Comparison of ENCODE assay signal across 12 mouse cellular contexts in the genomic region with DNA sequence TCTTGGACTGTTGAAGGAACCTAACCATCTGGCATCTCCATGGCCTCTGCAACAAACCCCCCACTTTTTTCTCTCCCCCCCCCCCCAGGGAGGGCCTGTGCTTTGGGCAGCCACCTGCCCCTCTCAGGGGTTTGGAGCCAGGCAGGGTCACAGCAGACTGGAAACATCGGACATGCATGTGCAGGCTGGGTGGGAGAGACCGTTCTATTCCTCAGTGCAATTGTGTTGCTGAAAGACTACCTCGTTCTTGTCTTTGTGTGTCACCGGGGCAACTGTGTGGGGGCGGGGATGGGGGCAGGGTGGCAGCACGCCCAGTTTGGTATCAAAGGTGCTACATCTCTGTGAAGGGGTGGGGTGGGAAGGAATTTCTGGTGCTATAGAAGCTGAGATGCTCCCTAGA. TPM values are rescaled to one million over a fixed set of nuclear protein-coding genes. Genes with fewer than 3 reads are reported as not detected.
A peak's percentile ranks its signal among the peaks of the same experiment; 100 is the strongest.
DNase-seq lines count a peak whose midpoint lies in the region; ATAC-seq lines count a peak whose summit lies in the region.
"Had no signal": no experiment of that assay in that cellular context is flagged by ENCODE, and none has a peak within 500 bp of the region (broad histone marks: within the 10 kb centered on the region; RNA-seq: fewer than 3 reads in every experiment).

No protein-coding gene starts in this region.

- no peaks in the 10 kb centered on the region for H3K9me3 ChIP-seq in midbrain, embryonic 11.5 days (ENCODE audit: control insufficient read depth, low read length)
- H3K9me3 ChIP-seq in midbrain, embryonic 15.5 days = no peaks in the 10 kb centered on the region
- H3K9me3 ChIP-seq in embryonic facial prominence, embryonic 13.5 days = no peaks in the 10 kb centered on the region
- H3K9me3 ChIP-seq in hindbrain, embryonic 14.5 days (ENCODE audit: control insufficient read depth, low read length) = no peaks in the 10 kb centered on the region
- no peaks in the 10 kb centered on the region for H3K9me3 ChIP-seq in stomach, embryonic 16.5 days (replicated peaks; ENCODE audit: control insufficient read depth, low read length)

- H3K27me3 ChIP-seq in midbrain, embryonic 11.5 days (ENCODE audit: control insufficient read depth, insufficient read depth, low read length) = no peaks in the 10 kb centered on the region
- H3K27me3 ChIP-seq in midbrain, embryonic 15.5 days (replicated peaks) = no peaks in the 10 kb centered on the region
- H3K27me3 ChIP-seq in embryonic facial prominence, embryonic 13.5 days = no peaks in the 10 kb centered on the region
- no peaks in the 10 kb centered on the region for H3K27me3 ChIP-seq in hindbrain, embryonic 14.5 days (ENCODE audit: control insufficient read depth, insufficient read depth, low read length)
- H3K27me3 ChIP-seq in stomach, embryonic 16.5 days (ENCODE audit: control insufficient read depth, insufficient read depth, low read length) = no peaks in the 10 kb centered on the region

- no peaks in the 10 kb centered on the region for H3K36me3 ChIP-seq in midbrain, embryonic 11.5 days (ENCODE audit: control insufficient read depth, insufficient read depth, low read length)
- no peaks in the 10 kb centered on the region for H3K36me3 ChIP-seq in midbrain, embryonic 15.5 days (replicated peaks)
- H3K36me3 ChIP-seq in embryonic facial prominence, embryonic 13.5 days = peaks cover 55% of the 10 kb centered on the region
- H3K36me3 ChIP-seq in hindbrain, embryonic 14.5 days (replicated peaks; ENCODE audit: control insufficient read depth, insufficient read depth) = no peaks in the 10 kb centered on the region
- H3K36me3 ChIP-seq in stomach, embryonic 16.5 days (ENCODE audit: control insufficient read depth, insufficient read depth, low read length) = peaks cover 10% of the 10 kb centered on the region; the same call in 1 of the 2 replicates

- H3K4me2 ChIP-seq in midbrain, embryonic 11.5 days = no peak overlapping the region
- H3K4me2 ChIP-seq in midbrain, embryonic 15.5 days = no peak overlapping the region
- no peak overlapping the region for H3K4me2 ChIP-seq in embryonic facial prominence, embryonic 13.5 days
- no peak overlapping the region for H3K4me2 ChIP-seq in hindbrain, embryonic 14.5 days (replicated peaks)
- no peak overlapping the region for H3K4me2 ChIP-seq in stomach, embryonic 16.5 days (ENCODE audit: low read depth, low read length)
- H3K4me2 ChIP-seq: lung, embryonic 14.5 days had no signal

- no peak overlapping the region for H3K4me3 ChIP-seq in midbrain, embryonic 11.5 days (ENCODE audit: low read depth, low read length)
- no peak overlapping the region for H3K4me3 ChIP-seq in midbrain, embryonic 15.5 days
- H3K4me3 ChIP-seq in embryonic facial prominence, embryonic 13.5 days = no peak overlapping the region
- H3K4me3 ChIP-seq in hindbrain, embryonic 14.5 days (replicated peaks; ENCODE audit: low read length) = no peak overlapping the region
- no peak overlapping the region for H3K4me3 ChIP-seq in stomach, embryonic 16.5 days (replicated peaks; ENCODE audit: low read length)

- DNase-seq in midbrain, embryonic 11.5 days (ENCODE audit: low spot score, missing footprints) = peak; percentile 86
- DNase-seq in hindbrain, embryonic 14.5 days (ENCODE audit: low spot score) = no peak
- DNase-seq in thymus, adult 18-20 months = no peak
- DNase-seq in kidney, adult 18-20 months = no peak
- no peak for DNase-seq in layer of hippocampus, postnatal 10 days (ENCODE audit: low spot score in 2 of 2)
- DNase-seq: heart, adult 18-20 months; lung, embryonic 14.5 days had no signal

- H3K4me1 ChIP-seq in midbrain, embryonic 11.5 days (ENCODE audit: control insufficient read depth, insufficient read depth, low read length) = peaks cover 7% of the 10 kb centered on the region
- H3K4me1 ChIP-seq in midbrain, embryonic 15.5 days = peaks cover 5% of the 10 kb centered on the region; the same call in 1 of the 2 replicates
- peaks cover 15% of the 10 kb centered on the region; the same call in 1 of the 2 replicates for H3K4me1 ChIP-seq in embryonic facial prominence, embryonic 13.5 days
- peaks cover 6% of the 10 kb centered on the region for H3K4me1 ChIP-seq in hindbrain, embryonic 14.5 days (replicated peaks; ENCODE audit: control insufficient read depth, insufficient read depth, low read length)
- H3K4me1 ChIP-seq in stomach, embryonic 16.5 days (ENCODE audit: control insufficient read depth, insufficient read depth, low read length) = no peaks in the 10 kb centered on the region

- no peak overlapping the region for H3K27ac ChIP-seq in midbrain, embryonic 11.5 days (ENCODE audit: low read depth, low read length)
- no peak overlapping the region for H3K27ac ChIP-seq in midbrain, embryonic 15.5 days
- peak overlapping the region; percentile 23; the same call in 1 of the 2 replicates for H3K27ac ChIP-seq in embryonic facial prominence, embryonic 13.5 days
- H3K27ac ChIP-seq in hindbrain, embryonic 14.5 days = 0 out of 2 replicates have a peak overlapping the region, but pooled peaks have one; percentile 49
- H3K27ac ChIP-seq in stomach, embryonic 16.5 days (ENCODE audit: low read length) = peak overlapping the region; percentile 11

- peak overlapping the region; percentile 36; the same call in 1 of the 2 replicates for H3K9ac ChIP-seq in midbrain, embryonic 11.5 days (ENCODE audit: low read length)
- H3K9ac ChIP-seq in midbrain, embryonic 15.5 days = no peak overlapping the region
- no peak overlapping the region for H3K9ac ChIP-seq in embryonic facial prominence, embryonic 13.5 days
- no peak overlapping the region for H3K9ac ChIP-seq in hindbrain, embryonic 14.5 days
- H3K9ac ChIP-seq in stomach, embryonic 16.5 days (ENCODE audit: low read length) = no peak overlapping the region
- H3K9ac ChIP-seq: lung, embryonic 14.5 days had no signal

- peak; percentile 52; the same call in 1 of the 2 replicates for ATAC-seq in midbrain, embryonic 11.5 days (ENCODE audit: low FRiP score)
- no peak for ATAC-seq in midbrain, embryonic 15.5 days (replicated peaks)
- ATAC-seq in embryonic facial prominence, embryonic 13.5 days (ENCODE audit: insufficient number of reproducible peaks, insufficient read depth, low FRiP score, low TSS enrichment, low read depth) = no peak
- no peak; the same call in 1 of the 2 replicates for ATAC-seq in hindbrain, embryonic 14.5 days (ENCODE audit: low FRiP score)
- ATAC-seq in stomach, embryonic 16.5 days (ENCODE audit: insufficient read depth, low FRiP score) = no peak
- ATAC-seq: intestine, embryonic 16.5 days had no signal

- 5% methylated on average over 6 of the region's 6 CpGs for WGBS in midbrain, embryonic 11.5 days
- 5% methylated on average over 6 of the region's 6 CpGs for WGBS in midbrain, embryonic 15.5 days
- 18% methylated on average over 6 of the region's 6 CpGs for WGBS in embryonic facial prominence, embryonic 13.5 days
- 3% methylated on average over 6 of the region's 6 CpGs for WGBS in hindbrain, embryonic 14.5 days
- WGBS in stomach, embryonic 16.5 days = 15% methylated on average over 6 of the region's 6 CpGs

RNA-seq across cellular contexts. Expression of gene Hils1, which starts 15.2 kb away (rescaled TPM):
- polyA plus RNA-seq in midbrain, embryonic 11.5 days (2014; fragmentation: Nextera tagmentation; extraction: Ambion mirVana) = not detected in 2 replicates
- polyA plus RNA-seq in midbrain, embryonic 15.5 days (2015; fragmentation: Nextera tagmentation; extraction: Ambion mirVana) = not detected in 2 replicates
- not detected in 2 replicates for polyA plus RNA-seq in embryonic facial prominence, embryonic 13.5 days (2015; fragmentation: Nextera tagmentation; extraction: Ambion mirVana)
- polyA plus RNA-seq in hindbrain, embryonic 14.5 days (2014; fragmentation: Nextera tagmentation; extraction: Ambion mirVana) = not detected in 2 replicates
- polyA plus RNA-seq in stomach, embryonic 16.5 days (2015; fragmentation: Nextera tagmentation; extraction: Ambion mirVana) = not detected in 2 replicates
- total RNA-seq in layer of hippocampus, postnatal 10 days (2021) = not detected
- total RNA-seq: heart, adult 18-20 months; left cerebral cortex, adult 8-10 months had no signal
- polyA plus RNA-seq: intestine, embryonic 16.5 days; lung, embryonic 14.5 days had no signal

RNA-seq across cellular contexts. Expression of gene Col1a1, which starts 16.1 kb away (rescaled TPM):
- 128 and 136 TPM in 2 replicates for polyA plus RNA-seq in midbrain, embryonic 11.5 days (2014; fragmentation: Nextera tagmentation; extraction: Ambion mirVana)
- 82.7 and 92.9 TPM in 2 replicates for polyA plus RNA-seq in midbrain, embryonic 15.5 days (2015; fragmentation: Nextera tagmentation; extraction: Ambion mirVana)
- polyA plus RNA-seq in embryonic facial prominence, embryonic 13.5 days (2015; fragmentation: Nextera tagmentation; extraction: Ambion mirVana) = 1,060 and 1,259 TPM in 2 replicates
- 125 and 157 TPM in 2 replicates for polyA plus RNA-seq in hindbrain, embryonic 14.5 days (2014; fragmentation: Nextera tagmentation; extraction: Ambion mirVana)
- 2,066 and 2,076 TPM in 2 replicates for polyA plus RNA-seq in stomach, embryonic 16.5 days (2015; fragmentation: Nextera tagmentation; extraction: Ambion mirVana)
- 10 to 100 TPM; 60.6 to 66.1 TPM for total RNA-seq in layer of hippocampus, postnatal 10 days (2021)

RNA-seq across cellular contexts. Expression of gene Sgca, which starts 24.0 kb away (rescaled TPM):
- polyA plus RNA-seq in midbrain, embryonic 11.5 days (2014; fragmentation: Nextera tagmentation; extraction: Ambion mirVana) = not detected in 2 replicates
- not detected in 2 replicates for polyA plus RNA-seq in midbrain, embryonic 15.5 days (2015; fragmentation: Nextera tagmentation; extraction: Ambion mirVana)
- 1.1 and 1.5 TPM in 2 replicates for polyA plus RNA-seq in embryonic facial prominence, embryonic 13.5 days (2015; fragmentation: Nextera tagmentation; extraction: Ambion mirVana)
- polyA plus RNA-seq in hindbrain, embryonic 14.5 days (2014; fragmentation: Nextera tagmentation; extraction: Ambion mirVana) = 0.17 TPM in 1 of 2 replicates, not detected in the other
- polyA plus RNA-seq in stomach, embryonic 16.5 days (2015; fragmentation: Nextera tagmentation; extraction: Ambion mirVana) = 0.41 and 3.2 TPM in 2 replicates
- total RNA-seq in layer of hippocampus, postnatal 10 days (2021) = under 1 TPM; 0.66 to 0.78 TPM
- polyA plus RNA-seq: lung, embryonic 14.5 days had no signal

RNA-seq across cellular contexts. Expression of gene Ppp1r9b, which starts 38.7 kb away (rescaled TPM):
- 10.5 and 12.4 TPM in 2 replicates for polyA plus RNA-seq in midbrain, embryonic 11.5 days (2014; fragmentation: Nextera tagmentation; extraction: Ambion mirVana)
- 20.5 and 22.2 TPM in 2 replicates for polyA plus RNA-seq in midbrain, embryonic 15.5 days (2015; fragmentation: Nextera tagmentation; extraction: Ambion mirVana)
- polyA plus RNA-seq in embryonic facial prominence, embryonic 13.5 days (2015; fragmentation: Nextera tagmentation; extraction: Ambion mirVana) = 13.2 and 13.5 TPM in 2 replicates
- 27.1 and 27.5 TPM in 2 replicates for polyA plus RNA-seq in hindbrain, embryonic 14.5 days (2014; fragmentation: Nextera tagmentation; extraction: Ambion mirVana)
- 6.6 and 8.0 TPM in 2 replicates for polyA plus RNA-seq in stomach, embryonic 16.5 days (2015; fragmentation: Nextera tagmentation; extraction: Ambion mirVana)
- total RNA-seq in layer of hippocampus, postnatal 10 days (2021) = 100 to 1,000 TPM; 501 TPM

RNA-seq across cellular contexts. Expression of gene Samd14, which starts 57.5 kb away (rescaled TPM):
- 47.3 and 47.8 TPM in 2 replicates for polyA plus RNA-seq in midbrain, embryonic 11.5 days (2014; fragmentation: Nextera tagmentation; extraction: Ambion mirVana)
- polyA plus RNA-seq in midbrain, embryonic 15.5 days (2015; fragmentation: Nextera tagmentation; extraction: Ambion mirVana) = 171 and 177 TPM in 2 replicates
- polyA plus RNA-seq in embryonic facial prominence, embryonic 13.5 days (2015; fragmentation: Nextera tagmentation; extraction: Ambion mirVana) = 36.2 and 36.8 TPM in 2 replicates
- polyA plus RNA-seq in hindbrain, embryonic 14.5 days (2014; fragmentation: Nextera tagmentation; extraction: Ambion mirVana) = 130 and 135 TPM in 2 replicates
- polyA plus RNA-seq in stomach, embryonic 16.5 days (2015; fragmentation: Nextera tagmentation; extraction: Ambion mirVana) = 14.7 and 15.9 TPM in 2 replicates
- total RNA-seq in layer of hippocampus, postnatal 10 days (2021) = 100 to 1,000 TPM; 107 TPM

Comparison
In these comparisons a context has a peak if more than half of its experiments do, and no peak if none do; other contexts are left out.
1. H3K27ac ChIP-seq: peak in embryonic facial prominence, embryonic 13.5 days (single experiment), hindbrain, embryonic 14.5 days (single experiment) and stomach, embryonic 16.5 days (single experiment); none in midbrain, embryonic 11.5 days (single experiment) and midbrain, embryonic 15.5 days (single experiment).